In genomic region chr13:25937631-25938030, GRCm38 (mm10) we compare ENCODE assay signal across 20 mouse cellular contexts.
"Had no signal": no experiment of that assay in that cellular context is flagged by ENCODE, and none has a peak within 500 bp of the region (broad histone marks: within the 10 kb centered on the region; RNA-seq: fewer than 3 reads in every experiment).

No protein-coding gene starts in this region.

- DNase-seq: kidney, adult 9 months; kidney, postnatal 14 days; kidney, postnatal 4 days; left cerebral cortex, postnatal 4 days; liver, postnatal 0 days; lung, embryonic 14.5 days; retina, postnatal 1 day; right cerebral cortex, postnatal 4 days; thymus, adult 2 months; thymus, postnatal 14 days; thymus, postnatal 4 days had no signal

- H3K4me3 ChIP-seq: limb, embryonic 12.5 days; limb, embryonic 15.5 days; neural tube, embryonic 12.5 days; neural tube, embryonic 15.5 days had no signal

- H3K4me2 ChIP-seq: limb, embryonic 12.5 days; limb, embryonic 15.5 days; liver, embryonic 11.5 days; lung, embryonic 14.5 days; neural tube, embryonic 12.5 days; neural tube, embryonic 15.5 days had no signal

- H3K27me3 ChIP-seq: limb, embryonic 12.5 days; limb, embryonic 15.5 days; neural tube, embryonic 12.5 days; neural tube, embryonic 15.5 days had no signal

- ATAC-seq: liver, postnatal 0 days; lung, postnatal 0 days had no signal

- H3K27ac ChIP-seq: limb, embryonic 12.5 days; limb, embryonic 15.5 days; liver, embryonic 14.5 days; macrophage; neural tube, embryonic 12.5 days; neural tube, embryonic 15.5 days; stomach, postnatal 0 days had no signal

- H3K9ac ChIP-seq: limb, embryonic 12.5 days; limb, embryonic 15.5 days; liver, embryonic 14.5 days; liver, postnatal 0 days; lung, embryonic 14.5 days; neural tube, embryonic 12.5 days; neural tube, embryonic 15.5 days had no signal

- H3K9me3 ChIP-seq: limb, embryonic 12.5 days; limb, embryonic 15.5 days; neural tube, embryonic 12.5 days; neural tube, embryonic 15.5 days had no signal

- H3K36me3 ChIP-seq: limb, embryonic 12.5 days; limb, embryonic 15.5 days; neural tube, embryonic 12.5 days; neural tube, embryonic 15.5 days had no signal
